Mouse (Mus musculus): ENCODE data around the gene Gstp1. TPM values are rescaled to one million over a fixed set of nuclear protein-coding genes. Genes with fewer than 3 reads are reported as not detected.

Gene Gstp1
- polyA plus RNA-seq, 1 experiment from 2014 or later: 484 TPM

DNA sequence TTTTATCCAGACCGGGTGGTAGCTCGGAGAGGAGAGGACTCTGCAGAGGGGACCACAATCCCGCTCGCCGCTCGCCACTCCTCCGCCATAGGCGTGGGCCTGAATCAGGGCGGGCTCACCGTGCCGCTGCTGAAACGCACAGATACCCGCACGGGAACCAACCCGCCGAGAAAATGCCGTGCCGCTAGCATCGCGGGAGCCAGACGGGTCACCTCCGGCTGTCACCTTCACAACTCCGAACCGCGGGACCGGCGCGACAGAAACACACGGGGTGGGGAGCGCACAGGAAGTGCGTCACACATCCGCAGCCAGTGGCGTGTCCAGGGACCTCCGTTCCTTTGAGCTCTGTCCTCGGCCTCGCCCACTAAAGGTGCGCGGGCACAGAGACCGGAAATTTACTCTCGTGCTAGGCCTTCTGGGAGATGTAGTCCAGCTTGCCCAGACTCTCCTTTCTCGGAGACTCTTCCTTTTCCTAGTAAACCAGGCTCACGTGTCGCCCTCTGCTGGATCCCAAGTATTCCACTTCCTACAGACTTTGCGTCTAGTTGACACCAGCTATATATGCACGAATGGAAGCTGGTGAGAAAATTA, 25.3 kb downstream of the Gstp1 start, which contains the start of gene Ndufv1:
Gene Ndufv1, minus strand, starts transcription at position 375 of the 591 bp plus-strand sequence.
- peak; percentile 99 for ATAC-seq (ENCODE audit: low read depth)
- Histone ChIP-seq H3K27me3 (ENCODE audit: control insufficient read depth, insufficient read depth, low read length) (no peaks in the 10 kb centered on the region), H3K36me3 (ENCODE audit: control insufficient read depth, insufficient read depth, low read length) (peaks cover 21% of the 10 kb centered on the region), H3K4me2 (ENCODE audit: low read depth, low read length) (peak within 1 kb of the TSS; percentile 51), H3K9ac (replicated peaks; ENCODE audit: low read depth, low read length) (peak within 1 kb of the TSS; percentile 59), H3K4me1 (ENCODE audit: control insufficient read depth, insufficient read depth, low read length) (peaks cover 11% of the 10 kb centered on the region), H3K4me3 (ENCODE audit: low read depth, low read length) (peak within 1 kb of the TSS; percentile 69), H3K27ac (ENCODE audit: low read depth, low read length) (peak within 1 kb of the TSS; percentile 73), H3K9me3 (ENCODE audit: control insufficient read depth, low read length) (no peaks in the 10 kb centered on the region)
- 0% methylated on average over 45 of the region's 45 CpGs for WGBS

GRCm38 (mm10) chr19:4011086-4011485, 26.7 kb downstream of the Gstp1 start:
- no peak for ATAC-seq (ENCODE audit: low read depth)
- Histone ChIP-seq H3K4me2 (ENCODE audit: low read depth, low read length) (no peak overlapping the region), H3K9me3 (ENCODE audit: control insufficient read depth, low read length) (no peaks in the 10 kb centered on the region), H3K4me3 (ENCODE audit: low read depth, low read length) (no peak overlapping the region), H3K27me3 (ENCODE audit: control insufficient read depth, insufficient read depth, low read length) (no peaks in the 10 kb centered on the region), H3K36me3 (ENCODE audit: control insufficient read depth, insufficient read depth, low read length) (peaks cover 34% of the 10 kb centered on the region), H3K4me1 (ENCODE audit: control insufficient read depth, insufficient read depth, low read length) (peaks cover 11% of the 10 kb centered on the region), H3K27ac (ENCODE audit: low read depth, low read length) (no peak overlapping the region), H3K9ac (replicated peaks; ENCODE audit: low read depth, low read length) (no peak overlapping the region)
- 94% methylated on average over 5 of the region's 5 CpGs for WGBS

DNA sequence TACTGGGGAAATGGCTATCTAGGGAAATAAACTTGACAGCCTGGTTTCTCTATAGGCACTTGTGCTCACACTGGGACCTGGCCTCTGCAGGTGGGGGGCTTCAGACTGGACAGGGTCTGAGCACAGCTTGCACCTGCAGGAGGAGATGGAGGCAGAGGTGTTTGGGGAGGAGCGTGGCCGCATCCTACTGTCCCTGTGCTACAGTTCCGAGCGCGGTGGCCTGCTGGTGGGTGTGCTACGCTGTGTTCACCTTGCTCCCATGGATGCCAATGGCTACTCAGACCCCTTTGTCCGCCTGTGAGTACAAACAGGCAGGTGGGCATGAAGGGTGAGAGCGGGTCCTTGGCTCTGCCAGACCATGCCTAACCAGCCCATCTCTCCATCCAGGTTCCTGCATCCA, 31.8 kb downstream of the Gstp1 start:
- peaks cover 7% of the 10 kb centered on the region for H3K4me1 ChIP-seq (ENCODE audit: control insufficient read depth, insufficient read depth, low read length)
- H3K4me2 ChIP-seq (ENCODE audit: low read depth, low read length): no peak overlapping the region
- no peak for ATAC-seq (ENCODE audit: low read depth)
- H3K36me3 ChIP-seq (ENCODE audit: control insufficient read depth, insufficient read depth, low read length): peaks cover 35% of the 10 kb centered on the region
- H3K9ac ChIP-seq (replicated peaks; ENCODE audit: low read depth, low read length): no peak overlapping the region; the same call in 1 of the 2 replicates
- whole genome bisulfite sequencing: 95% methylated on average over 8 of the region's 8 CpGs
- H3K9me3 ChIP-seq (ENCODE audit: control insufficient read depth, low read length): no peaks in the 10 kb centered on the region
- no peak overlapping the region for H3K4me3 ChIP-seq (ENCODE audit: low read depth, low read length)
- no peak overlapping the region for H3K27ac ChIP-seq (ENCODE audit: low read depth, low read length)
- H3K27me3 ChIP-seq (ENCODE audit: control insufficient read depth, insufficient read depth, low read length): no peaks in the 10 kb centered on the region

- Histone ChIP-seq H3K9me3 (ENCODE audit: control insufficient read depth, low read length) (no peaks in the 10 kb centered on the region), H3K4me3 (ENCODE audit: low read depth, low read length) (no peak overlapping the region), H3K4me2 (ENCODE audit: low read depth, low read length) (no peak overlapping the region), H3K27ac (ENCODE audit: low read depth, low read length) (no peak overlapping the region), H3K36me3 (ENCODE audit: control insufficient read depth, insufficient read depth, low read length) (peaks cover 31% of the 10 kb centered on the region), H3K4me1 (ENCODE audit: control insufficient read depth, insufficient read depth, low read length) (peaks cover 7% of the 10 kb centered on the region), H3K27me3 (ENCODE audit: control insufficient read depth, insufficient read depth, low read length) (no peaks in the 10 kb centered on the region), H3K9ac (replicated peaks; ENCODE audit: low read depth, low read length) (no peak overlapping the region)
- WGBS: 92% methylated on average over 9 of the region's 9 CpGs
- no peak for ATAC-seq (ENCODE audit: low read depth)
Observed at GRCm38 (mm10) chr19:4005091-4005490, 32.7 kb downstream of the Gstp1 start.

- no peak overlapping the region for H3K4me2 ChIP-seq (ENCODE audit: low read depth, low read length)
- H3K9ac ChIP-seq (replicated peaks; ENCODE audit: low read depth, low read length): no peak overlapping the region
- H3K4me1 ChIP-seq (ENCODE audit: control insufficient read depth, insufficient read depth, low read length): peaks cover 7% of the 10 kb centered on the region
- WGBS: 84% methylated on average over 15 of the region's 15 CpGs
- H3K9me3 ChIP-seq (ENCODE audit: control insufficient read depth, low read length): no peaks in the 10 kb centered on the region
- H3K27ac ChIP-seq (ENCODE audit: low read depth, low read length): no peak overlapping the region
- ATAC-seq (ENCODE audit: low read depth): no peak
- no peak overlapping the region for H3K4me3 ChIP-seq (ENCODE audit: low read depth, low read length)
- no peaks in the 10 kb centered on the region for H3K27me3 ChIP-seq (ENCODE audit: control insufficient read depth, insufficient read depth, low read length)
- H3K36me3 ChIP-seq (ENCODE audit: control insufficient read depth, insufficient read depth, low read length): peaks cover 25% of the 10 kb centered on the region
Observed at GRCm38 (mm10) chr19:4004331-4004730, 33.5 kb downstream of the Gstp1 start.

GRCm38 (mm10) chr19:4003641-4004040, 34.1 kb downstream of the Gstp1 start:
- H3K4me2 ChIP-seq (ENCODE audit: low read depth, low read length): no peak overlapping the region
- no peak overlapping the region for H3K9ac ChIP-seq (replicated peaks; ENCODE audit: low read depth, low read length)
- peaks cover 19% of the 10 kb centered on the region for H3K36me3 ChIP-seq (ENCODE audit: control insufficient read depth, insufficient read depth, low read length)
- 83% methylated on average over 12 of the region's 12 CpGs for WGBS
- no peak overlapping the region for H3K4me3 ChIP-seq (ENCODE audit: low read depth, low read length)
- no peaks in the 10 kb centered on the region for H3K9me3 ChIP-seq (ENCODE audit: control insufficient read depth, low read length)
- H3K4me1 ChIP-seq (ENCODE audit: control insufficient read depth, insufficient read depth, low read length): peaks cover 7% of the 10 kb centered on the region
- no peak overlapping the region for H3K27ac ChIP-seq (ENCODE audit: low read depth, low read length)
- no peak for ATAC-seq (ENCODE audit: low read depth)
- H3K27me3 ChIP-seq (ENCODE audit: control insufficient read depth, insufficient read depth, low read length): no peaks in the 10 kb centered on the region

- ATAC-seq (ENCODE audit: low read depth): no peak
- Histone ChIP-seq H3K9ac (replicated peaks; ENCODE audit: low read depth, low read length) (no peak within 1 kb of the TSS), H3K4me2 (ENCODE audit: low read depth, low read length) (no peak within 1 kb of the TSS), H3K4me1 (ENCODE audit: control insufficient read depth, insufficient read depth, low read length) (peaks cover 7% of the 10 kb centered on the region), H3K36me3 (ENCODE audit: control insufficient read depth, insufficient read depth, low read length) (peaks cover 17% of the 10 kb centered on the region), H3K9me3 (ENCODE audit: control insufficient read depth, low read length) (no peaks in the 10 kb centered on the region), H3K27me3 (ENCODE audit: control insufficient read depth, insufficient read depth, low read length) (no peaks in the 10 kb centered on the region), H3K4me3 (ENCODE audit: low read depth, low read length) (no peak within 1 kb of the TSS), H3K27ac (ENCODE audit: low read depth, low read length) (no peak within 1 kb of the TSS)
- 91% methylated on average over 1 of the region's 1 CpGs for WGBS
Observed at GRCm38 (mm10) chr19:4003112-4003511, 34.7 kb downstream of the Gstp1 start, which contains the start of gene Doc2g. TSS of gene Doc2g (plus strand) at chr19:4003313.

DNA sequence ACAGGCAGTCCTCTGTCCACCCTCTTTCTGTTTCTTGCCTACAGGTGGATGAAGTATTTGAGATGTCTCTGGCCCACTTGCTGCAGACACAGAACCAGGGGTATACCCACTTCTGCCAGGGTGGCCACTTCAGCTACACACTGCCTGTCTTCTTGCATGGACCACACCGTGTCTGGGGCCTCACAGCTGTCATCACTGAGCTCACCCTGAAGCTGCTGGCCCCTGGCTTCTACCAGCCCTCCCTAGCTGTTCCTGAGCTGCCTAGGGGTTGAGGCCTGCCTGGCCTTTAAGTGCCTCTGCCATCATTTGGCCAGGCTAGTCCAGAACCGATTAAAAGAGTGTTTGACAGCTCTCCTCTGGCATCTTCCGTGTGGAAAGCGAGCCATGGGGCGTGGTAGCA, 36.0 kb downstream of the Gstp1 start:
- Histone ChIP-seq H3K9ac (replicated peaks; ENCODE audit: low read depth, low read length) (no peak overlapping the region), H3K9me3 (ENCODE audit: control insufficient read depth, low read length) (no peaks in the 10 kb centered on the region), H3K27ac (ENCODE audit: low read depth, low read length) (0 out of 2 replicates have a peak overlapping the region, but pooled peaks have one; percentile 95), H3K27me3 (ENCODE audit: control insufficient read depth, insufficient read depth, low read length) (no peaks in the 10 kb centered on the region), H3K4me2 (ENCODE audit: low read depth, low read length) (peak overlapping the region; percentile 85; the same call in 1 of the 2 replicates), H3K4me1 (ENCODE audit: control insufficient read depth, insufficient read depth, low read length) (peaks cover 7% of the 10 kb centered on the region), H3K36me3 (ENCODE audit: control insufficient read depth, insufficient read depth, low read length) (peaks cover 7% of the 10 kb centered on the region), H3K4me3 (ENCODE audit: low read depth, low read length) (no peak overlapping the region)
- WGBS: 88% methylated on average over 5 of the region's 5 CpGs
- ATAC-seq (ENCODE audit: low read depth): no peak

- peak overlapping the region; percentile 69 for H3K4me3 ChIP-seq (ENCODE audit: low read depth, low read length)
- peaks cover 7% of the 10 kb centered on the region for H3K4me1 ChIP-seq (ENCODE audit: control insufficient read depth, insufficient read depth, low read length)
- peak; percentile 9; the same call in 1 of the 2 replicates for ATAC-seq (ENCODE audit: low read depth)
- no peaks in the 10 kb centered on the region for H3K9me3 ChIP-seq (ENCODE audit: control insufficient read depth, low read length)
- H3K36me3 ChIP-seq (ENCODE audit: control insufficient read depth, insufficient read depth, low read length): peaks cover under 1% of the 10 kb centered on the region; the same call in 1 of the 2 replicates
- H3K27ac ChIP-seq (ENCODE audit: low read depth, low read length): peak overlapping the region; percentile 95
- H3K4me2 ChIP-seq (ENCODE audit: low read depth, low read length): peak overlapping the region; percentile 85
- peak overlapping the region; percentile 90 for H3K9ac ChIP-seq (replicated peaks; ENCODE audit: low read depth, low read length)
- H3K27me3 ChIP-seq (ENCODE audit: control insufficient read depth, insufficient read depth, low read length): no peaks in the 10 kb centered on the region
- WGBS: 14% methylated on average over 17 of the region's 17 CpGs
Observed at GRCm38 (mm10) chr19:4000949-4001525, 36.7 kb downstream of the Gstp1 start.
